In genomic region chr16:61534775-61535174, GRCm38 (mm10) we compare ENCODE assay signal across 16 mouse cellular contexts.
"Had no signal": no experiment of that assay in that cellular context is flagged by ENCODE, and none has a peak within 500 bp of the region (broad histone marks: within the 10 kb centered on the region; RNA-seq: fewer than 3 reads in every experiment).

No protein-coding gene starts in this region.

- H3K9me3 ChIP-seq: kidney, embryonic 15.5 days; limb, embryonic 10.5 days; limb, embryonic 13.5 days; liver, embryonic 13.5 days; midbrain, embryonic 12.5 days; neural tube, embryonic 13.5 days had no signal

- H3K4me3 ChIP-seq: kidney, embryonic 15.5 days; limb, embryonic 10.5 days; limb, embryonic 13.5 days; liver, embryonic 13.5 days; midbrain, embryonic 12.5 days; myocyte; neural tube, embryonic 13.5 days had no signal

- DNase-seq: kidney, adult 8-10 months; kidney, postnatal 10 days; kidney, postnatal 36 days; liver; liver, embryonic 13.5 days; lung, adult 2 months; lung, postnatal 14 days; lung, postnatal 4 days; thymus, adult 18-20 months; thymus, postnatal 36 days had no signal

- H3K4me1 ChIP-seq: kidney, embryonic 15.5 days; limb, embryonic 10.5 days; limb, embryonic 13.5 days; liver, embryonic 13.5 days; midbrain, embryonic 12.5 days; neural tube, embryonic 13.5 days had no signal

- H3K27ac ChIP-seq: kidney, embryonic 15.5 days; limb, embryonic 10.5 days; limb, embryonic 13.5 days; liver, embryonic 13.5 days; midbrain, embryonic 12.5 days; neural tube, embryonic 13.5 days had no signal

- H3K36me3 ChIP-seq: kidney, embryonic 15.5 days; limb, embryonic 10.5 days; limb, embryonic 13.5 days; liver, embryonic 13.5 days; midbrain, embryonic 12.5 days; neural tube, embryonic 13.5 days had no signal

- H3K27me3 ChIP-seq: kidney, embryonic 15.5 days; limb, embryonic 13.5 days; liver, embryonic 13.5 days; midbrain, embryonic 12.5 days; neural tube, embryonic 13.5 days had no signal
